Mouse (Mus musculus) cortical plate, adult 2 months (tissue): ENCODE data around the gene Chmp5.

Experiments used
- CTCF ChIP-seq: fragments of 200-500 bp; IDR thresholded peaks from 2 replicates; pipeline ENCODE4 v1.5.1; 2011; ENCODE audit warnings: mild to moderate bottlenecking, control low read depth, low read length; ENCODE audit not compliant: insufficient read depth; ENCODE audit errors: extremely low read depth
- POLR2A ChIP-seq: fragments of 200-500 bp; IDR thresholded peaks from 2 replicates; pipeline ENCODE4 v1.6.1; 2011; ENCODE audit warnings: mild to moderate bottlenecking, low read length, control low read depth; ENCODE audit not compliant: insufficient read depth; ENCODE audit errors: extremely low read depth

DNA sequence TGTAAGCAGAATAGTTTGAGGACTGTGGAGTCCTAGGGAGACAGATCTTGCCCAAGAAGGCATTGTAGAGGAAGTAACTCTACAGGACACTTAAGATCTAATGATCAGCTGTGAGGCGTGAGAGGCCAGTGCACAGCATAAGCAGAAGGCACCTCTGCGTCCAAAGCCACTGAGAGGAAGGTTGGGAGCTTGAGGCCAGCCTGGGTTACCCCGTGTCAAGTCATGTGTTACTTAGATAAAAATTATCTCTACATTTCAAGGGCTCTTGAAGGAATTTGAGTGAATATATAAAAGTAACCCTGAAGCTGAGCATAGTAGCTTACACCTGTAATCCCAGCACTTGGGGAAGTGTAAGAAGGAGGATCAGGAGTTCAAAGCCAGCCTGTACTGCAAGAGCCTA lies 65.1 kb downstream of the Chmp5 start:
- TF ChIP-seq POLR2A (no peak), CTCF (no peak)
